Mouse (Mus musculus): Measurements from ENCODE around the gene Gtpbp2. TPM values are rescaled to one million over a fixed set of nuclear protein-coding genes. Genes with fewer than 3 reads are reported as not detected.

Gene Gtpbp2
- total RNA-seq (2015; ENCODE audit: low replicate concordance) (369 and 467 TPM in 2 replicates), total RNA-seq (2017; ENCODE audit: low replicate concordance) (572 and 831 TPM in 2 replicates)

- peak; percentile 71 for ATAC-seq (replicated peaks; ENCODE audit: low FRiP score, poor library complexity, severe bottlenecking)
These were observed at the start of gene Gtpbp2 for GRCm38 (mm10) chr17:46160686-46161085. Gtpbp2 (plus strand) TSS chr17:46161032.

GRCm38 (mm10) chr17:46115489-46115888, 45.3 kb upstream of the Gtpbp2 start:
- ATAC-seq (replicated peaks; ENCODE audit: low FRiP score, poor library complexity, severe bottlenecking) = no peak

- ATAC-seq (replicated peaks; ENCODE audit: low FRiP score, poor library complexity, severe bottlenecking) = no peak
These were observed 44.7 kb upstream of the Gtpbp2 start for GRCm38 (mm10) chr17:46116138-46116537.

GRCm38 (mm10) chr17:46116881-46117280, 44.0 kb upstream of the Gtpbp2 start:
- ATAC-seq (replicated peaks; ENCODE audit: low FRiP score, poor library complexity, severe bottlenecking) = no peak

- ATAC-seq (replicated peaks; ENCODE audit: low FRiP score, poor library complexity, severe bottlenecking) = no peak
These were observed 43.0 kb upstream of the Gtpbp2 start for GRCm38 (mm10) chr17:46117623-46118422.

GRCm38 (mm10) chr17:46118423-46118850, 42.4 kb upstream of the Gtpbp2 start:
- no peak for ATAC-seq (replicated peaks; ENCODE audit: low FRiP score, poor library complexity, severe bottlenecking)

GRCm38 (mm10) chr17:46119641-46120040, 41.2 kb upstream of the Gtpbp2 start:
- no peak for ATAC-seq (replicated peaks; ENCODE audit: low FRiP score, poor library complexity, severe bottlenecking)

GRCm38 (mm10) chr17:46122791-46123190, 38.0 kb upstream of the Gtpbp2 start:
- no peak for ATAC-seq (replicated peaks; ENCODE audit: low FRiP score, poor library complexity, severe bottlenecking)

GRCm38 (mm10) chr17:46123285-46123684, 37.5 kb upstream of the Gtpbp2 start:
- no peak for ATAC-seq (replicated peaks; ENCODE audit: low FRiP score, poor library complexity, severe bottlenecking)

- no peak for ATAC-seq (replicated peaks; ENCODE audit: low FRiP score, poor library complexity, severe bottlenecking)
These were observed 36.7 kb upstream of the Gtpbp2 start for GRCm38 (mm10) chr17:46123953-46124700.

- no peak for ATAC-seq (replicated peaks; ENCODE audit: low FRiP score, poor library complexity, severe bottlenecking)
These were observed 34.2 kb upstream of the Gtpbp2 start for GRCm38 (mm10) chr17:46126608-46127007.

GRCm38 (mm10) chr17:46127814-46128493, 32.9 kb upstream of the Gtpbp2 start:
- no peak for ATAC-seq (replicated peaks; ENCODE audit: low FRiP score, poor library complexity, severe bottlenecking)

GRCm38 (mm10) chr17:46129741-46130498, 30.9 kb upstream of the Gtpbp2 start:
- no peak for ATAC-seq (replicated peaks; ENCODE audit: low FRiP score, poor library complexity, severe bottlenecking)

GRCm38 (mm10) chr17:46132058-46132718, 28.6 kb upstream of the Gtpbp2 start:
- ATAC-seq (replicated peaks; ENCODE audit: low FRiP score, poor library complexity, severe bottlenecking) = peak; percentile 76

- peak; percentile 89 for ATAC-seq (replicated peaks; ENCODE audit: low FRiP score, poor library complexity, severe bottlenecking)
These were observed 28.0 kb upstream of the Gtpbp2 start for GRCm38 (mm10) chr17:46132862-46133261.

GRCm38 (mm10) chr17:46138563-46139236, 22.1 kb upstream of the Gtpbp2 start:
- ATAC-seq (replicated peaks; ENCODE audit: low FRiP score, poor library complexity, severe bottlenecking) = peak; percentile 46; the same call in 1 of the 2 replicates

- ATAC-seq (replicated peaks; ENCODE audit: low FRiP score, poor library complexity, severe bottlenecking) = no peak
These were observed 21.0 kb upstream of the Gtpbp2 start for GRCm38 (mm10) chr17:46139872-46140271.

- ATAC-seq (replicated peaks; ENCODE audit: low FRiP score, poor library complexity, severe bottlenecking) = peak; percentile 90
These were observed 17.0 kb upstream of the Gtpbp2 start, which contains the start of gene Rsph9 for GRCm38 (mm10) chr17:46143578-46144423. Rsph9 (minus strand) TSS chr17:46144216.
